Mouse (Mus musculus): ENCODE results near the gene Nfe2l2. TPM values are rescaled to one million over a fixed set of nuclear protein-coding genes. Genes with fewer than 3 reads are reported as not detected.

Gene Nfe2l2
- polyA plus RNA-seq, 1 experiment from 2014 or later = 88.4 TPM

GRCm38 (mm10) chr2:75734196-75734865 is 29.9 kb upstream of the Nfe2l2 start:
- Histone ChIP-seq H3K27ac (ENCODE audit: low read length) (no peak overlapping the region), H3K4me3 (ENCODE audit: low read depth, low read length) (no peak overlapping the region), H3K27me3 (ENCODE audit: control insufficient read depth, insufficient read depth, low read length) (no peaks in the 10 kb centered on the region), H3K4me2 (replicated peaks; ENCODE audit: low read depth, low read length) (no peak overlapping the region), H3K9ac (replicated peaks; ENCODE audit: low read depth, low read length) (no peak overlapping the region), H3K36me3 (ENCODE audit: control insufficient read depth, insufficient read depth, low read length) (no peaks in the 10 kb centered on the region), H3K9me3 (ENCODE audit: control insufficient read depth, low read depth, low read length) (no peaks in the 10 kb centered on the region), H3K4me1 (ENCODE audit: control insufficient read depth, insufficient read depth, low read length) (no peaks in the 10 kb centered on the region)
- ATAC-seq (ENCODE audit: insufficient number of reproducible peaks, insufficient read depth, low FRiP score, low read depth) = no peak
- 71% methylated on average over 5 of the region's 5 CpGs for WGBS

GRCm38 (mm10) chr2:75733177-75733576 is 28.7 kb upstream of the Nfe2l2 start:
- no peak overlapping the region for H3K9ac ChIP-seq (replicated peaks; ENCODE audit: low read depth, low read length)
- H3K36me3 ChIP-seq (ENCODE audit: control insufficient read depth, insufficient read depth, low read length) = no peaks in the 10 kb centered on the region
- no peaks in the 10 kb centered on the region for H3K4me1 ChIP-seq (ENCODE audit: control insufficient read depth, insufficient read depth, low read length)
- WGBS = 88% methylated on average over 7 of the region's 7 CpGs
- no peaks in the 10 kb centered on the region for H3K9me3 ChIP-seq (ENCODE audit: control insufficient read depth, low read depth, low read length)
- ATAC-seq (ENCODE audit: insufficient number of reproducible peaks, insufficient read depth, low FRiP score, low read depth) = no peak
- H3K27ac ChIP-seq (ENCODE audit: low read length) = no peak overlapping the region
- no peak overlapping the region for H3K4me2 ChIP-seq (replicated peaks; ENCODE audit: low read depth, low read length)
- no peak overlapping the region for H3K4me3 ChIP-seq (ENCODE audit: low read depth, low read length)
- no peaks in the 10 kb centered on the region for H3K27me3 ChIP-seq (ENCODE audit: control insufficient read depth, insufficient read depth, low read length)

- no peak overlapping the region for H3K27ac ChIP-seq (ENCODE audit: low read length)
- H3K4me3 ChIP-seq (ENCODE audit: low read depth, low read length) = no peak overlapping the region
- H3K4me2 ChIP-seq (replicated peaks; ENCODE audit: low read depth, low read length) = no peak overlapping the region
- H3K4me1 ChIP-seq (ENCODE audit: control insufficient read depth, insufficient read depth, low read length) = no peaks in the 10 kb centered on the region
- H3K9ac ChIP-seq (replicated peaks; ENCODE audit: low read depth, low read length) = no peak overlapping the region
- ATAC-seq (ENCODE audit: insufficient number of reproducible peaks, insufficient read depth, low FRiP score, low read depth) = no peak
- no peaks in the 10 kb centered on the region for H3K36me3 ChIP-seq (ENCODE audit: control insufficient read depth, insufficient read depth, low read length)
- H3K9me3 ChIP-seq (ENCODE audit: control insufficient read depth, low read depth, low read length) = no peaks in the 10 kb centered on the region
- WGBS = 57% methylated on average over 2 of the region's 2 CpGs
- H3K27me3 ChIP-seq (ENCODE audit: control insufficient read depth, insufficient read depth, low read length) = no peaks in the 10 kb centered on the region
Measured at GRCm38 (mm10) chr2:75731929-75732328, 27.5 kb upstream of the Nfe2l2 start.

GRCm38 (mm10) chr2:75731233-75731651 is 26.8 kb upstream of the Nfe2l2 start:
- no peak for ATAC-seq (ENCODE audit: insufficient number of reproducible peaks, insufficient read depth, low FRiP score, low read depth)
- Histone ChIP-seq H3K4me1 (ENCODE audit: control insufficient read depth, insufficient read depth, low read length) (no peaks in the 10 kb centered on the region), H3K4me3 (ENCODE audit: low read depth, low read length) (no peak overlapping the region), H3K4me2 (replicated peaks; ENCODE audit: low read depth, low read length) (no peak overlapping the region), H3K27ac (ENCODE audit: low read length) (no peak overlapping the region), H3K27me3 (ENCODE audit: control insufficient read depth, insufficient read depth, low read length) (no peaks in the 10 kb centered on the region), H3K9me3 (ENCODE audit: control insufficient read depth, low read depth, low read length) (no peaks in the 10 kb centered on the region), H3K36me3 (ENCODE audit: control insufficient read depth, insufficient read depth, low read length) (no peaks in the 10 kb centered on the region), H3K9ac (replicated peaks; ENCODE audit: low read depth, low read length) (no peak overlapping the region)
- 73% methylated on average over 5 of the region's 5 CpGs for WGBS

- no peaks in the 10 kb centered on the region for H3K9me3 ChIP-seq (ENCODE audit: control insufficient read depth, low read depth, low read length)
- H3K9ac ChIP-seq (replicated peaks; ENCODE audit: low read depth, low read length) = no peak overlapping the region
- no peaks in the 10 kb centered on the region for H3K27me3 ChIP-seq (ENCODE audit: control insufficient read depth, insufficient read depth, low read length)
- no peak for ATAC-seq (ENCODE audit: insufficient number of reproducible peaks, insufficient read depth, low FRiP score, low read depth)
- no peak overlapping the region for H3K27ac ChIP-seq (ENCODE audit: low read length)
- H3K4me2 ChIP-seq (replicated peaks; ENCODE audit: low read depth, low read length) = no peak overlapping the region
- no peak overlapping the region for H3K4me3 ChIP-seq (ENCODE audit: low read depth, low read length)
- no peaks in the 10 kb centered on the region for H3K36me3 ChIP-seq (ENCODE audit: control insufficient read depth, insufficient read depth, low read length)
- no peaks in the 10 kb centered on the region for H3K4me1 ChIP-seq (ENCODE audit: control insufficient read depth, insufficient read depth, low read length)
- WGBS = 84% methylated on average over 10 of the region's 10 CpGs
Measured at GRCm38 (mm10) chr2:75730052-75730451, 25.6 kb upstream of the Nfe2l2 start.

GRCm38 (mm10) chr2:75724863-75725445 is 20.5 kb upstream of the Nfe2l2 start:
- H3K27me3 ChIP-seq (ENCODE audit: control insufficient read depth, insufficient read depth, low read length) = no peaks in the 10 kb centered on the region
- WGBS = 63% methylated on average over 5 of the region's 5 CpGs
- no peaks in the 10 kb centered on the region for H3K4me1 ChIP-seq (ENCODE audit: control insufficient read depth, insufficient read depth, low read length)
- no peak overlapping the region for H3K4me3 ChIP-seq (ENCODE audit: low read depth, low read length)
- no peaks in the 10 kb centered on the region for H3K9me3 ChIP-seq (ENCODE audit: control insufficient read depth, low read depth, low read length)
- H3K9ac ChIP-seq (replicated peaks; ENCODE audit: low read depth, low read length) = no peak overlapping the region
- no peak for ATAC-seq (ENCODE audit: insufficient number of reproducible peaks, insufficient read depth, low FRiP score, low read depth)
- H3K4me2 ChIP-seq (replicated peaks; ENCODE audit: low read depth, low read length) = no peak overlapping the region
- no peak overlapping the region for H3K27ac ChIP-seq (ENCODE audit: low read length)
- no peaks in the 10 kb centered on the region for H3K36me3 ChIP-seq (ENCODE audit: control insufficient read depth, insufficient read depth, low read length)

GRCm38 (mm10) chr2:75723481-75723880 is 19.0 kb upstream of the Nfe2l2 start:
- Histone ChIP-seq H3K9me3 (ENCODE audit: control insufficient read depth, low read depth, low read length) (no peaks in the 10 kb centered on the region), H3K4me1 (ENCODE audit: control insufficient read depth, insufficient read depth, low read length) (no peaks in the 10 kb centered on the region), H3K4me3 (ENCODE audit: low read depth, low read length) (no peak overlapping the region), H3K9ac (replicated peaks; ENCODE audit: low read depth, low read length) (no peak overlapping the region), H3K27ac (ENCODE audit: low read length) (no peak overlapping the region), H3K27me3 (ENCODE audit: control insufficient read depth, insufficient read depth, low read length) (no peaks in the 10 kb centered on the region), H3K36me3 (ENCODE audit: control insufficient read depth, insufficient read depth, low read length) (no peaks in the 10 kb centered on the region), H3K4me2 (replicated peaks; ENCODE audit: low read depth, low read length) (no peak overlapping the region)
- no peak for ATAC-seq (ENCODE audit: insufficient number of reproducible peaks, insufficient read depth, low FRiP score, low read depth)
- 83% methylated on average over 8 of the region's 8 CpGs for WGBS

- H3K4me2 ChIP-seq (replicated peaks; ENCODE audit: low read depth, low read length) = no peak overlapping the region
- no peak for ATAC-seq (ENCODE audit: insufficient number of reproducible peaks, insufficient read depth, low FRiP score, low read depth)
- H3K4me3 ChIP-seq (ENCODE audit: low read depth, low read length) = no peak overlapping the region
- H3K27ac ChIP-seq (ENCODE audit: low read length) = no peak overlapping the region
- H3K9ac ChIP-seq (replicated peaks; ENCODE audit: low read depth, low read length) = no peak overlapping the region
- 80% methylated on average over 5 of the region's 5 CpGs for WGBS
- no peaks in the 10 kb centered on the region for H3K4me1 ChIP-seq (ENCODE audit: control insufficient read depth, insufficient read depth, low read length)
- no peaks in the 10 kb centered on the region for H3K36me3 ChIP-seq (ENCODE audit: control insufficient read depth, insufficient read depth, low read length)
- H3K27me3 ChIP-seq (ENCODE audit: control insufficient read depth, insufficient read depth, low read length) = no peaks in the 10 kb centered on the region
- H3K9me3 ChIP-seq (ENCODE audit: control insufficient read depth, low read depth, low read length) = no peaks in the 10 kb centered on the region
Measured at GRCm38 (mm10) chr2:75722893-75723292, 18.5 kb upstream of the Nfe2l2 start.
